Mouse (Mus musculus) hindlimb bud, embryonic 11.5 days (tissue): Measurements from ENCODE around the gene Exoc4.

Experiments
- DNase-seq: peaks from one replicate; pipeline ENCODE4 v3.0.0-alpha.2; 2012; ENCODE audit warnings: low read depth, low spot score; ENCODE audit errors: extremely low spot score

Exoc4 gene

DNA sequence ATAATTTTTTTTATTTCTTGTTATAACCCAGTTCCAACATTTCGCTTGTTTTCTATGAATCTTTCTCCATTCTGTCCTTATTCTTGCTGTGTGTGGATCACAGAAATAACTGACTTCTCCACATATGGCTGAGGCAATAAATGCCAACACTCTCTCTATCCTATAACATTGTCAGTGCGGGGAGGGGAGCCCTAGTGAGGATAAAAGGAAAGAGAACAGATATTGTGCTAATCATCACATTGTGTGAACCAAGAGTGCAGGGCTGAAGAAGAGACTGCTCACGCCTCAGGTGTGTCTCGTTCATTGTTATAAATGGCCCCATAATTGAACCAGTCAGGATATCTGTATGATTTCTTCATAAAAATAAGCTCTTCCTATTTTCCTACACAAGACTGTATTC, 665.1 kb downstream of the Exoc4 start:
- no peak for DNase-seq

DNA sequence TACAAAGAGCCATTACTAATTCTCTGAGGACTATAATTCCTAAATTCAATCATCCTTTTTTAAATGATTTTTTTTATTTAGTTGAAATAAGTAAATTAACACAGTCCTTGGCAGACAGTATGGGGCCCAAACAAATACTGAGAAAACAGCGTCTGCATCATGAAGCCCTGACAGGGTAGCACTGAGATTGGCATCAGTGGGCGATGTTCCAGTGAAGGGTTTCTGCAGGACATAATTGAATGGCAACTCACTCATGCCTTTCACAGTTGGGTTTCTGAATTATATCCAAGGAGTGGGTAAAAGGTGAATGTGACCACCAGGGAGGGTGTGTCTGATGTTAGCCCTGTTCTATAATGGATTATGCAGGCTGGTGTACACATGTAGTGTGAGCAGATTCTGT, 674.7 kb downstream of the Exoc4 start:
- no peak for DNase-seq

DNA sequence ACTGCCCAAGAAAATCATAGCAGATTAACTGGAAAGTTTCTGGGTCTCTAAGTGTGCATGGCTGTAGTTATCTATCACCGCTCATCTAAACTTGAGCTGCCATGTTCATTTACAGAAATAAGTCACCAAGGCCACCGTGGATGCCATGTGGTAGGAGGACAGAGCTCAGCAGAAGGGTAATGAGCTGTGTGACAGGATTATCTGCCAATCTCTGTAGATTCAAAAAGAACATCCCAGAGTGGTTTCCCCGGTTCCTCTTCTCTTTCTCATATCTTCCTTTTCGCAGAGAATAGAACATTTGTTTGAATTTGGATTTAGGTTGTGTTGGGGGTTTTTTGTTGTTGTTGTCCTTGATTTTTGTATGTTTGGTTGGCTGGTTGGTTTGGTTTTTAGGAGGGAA, 676.0 kb downstream of the Exoc4 start:
- DNase-seq: no peak

DNA sequence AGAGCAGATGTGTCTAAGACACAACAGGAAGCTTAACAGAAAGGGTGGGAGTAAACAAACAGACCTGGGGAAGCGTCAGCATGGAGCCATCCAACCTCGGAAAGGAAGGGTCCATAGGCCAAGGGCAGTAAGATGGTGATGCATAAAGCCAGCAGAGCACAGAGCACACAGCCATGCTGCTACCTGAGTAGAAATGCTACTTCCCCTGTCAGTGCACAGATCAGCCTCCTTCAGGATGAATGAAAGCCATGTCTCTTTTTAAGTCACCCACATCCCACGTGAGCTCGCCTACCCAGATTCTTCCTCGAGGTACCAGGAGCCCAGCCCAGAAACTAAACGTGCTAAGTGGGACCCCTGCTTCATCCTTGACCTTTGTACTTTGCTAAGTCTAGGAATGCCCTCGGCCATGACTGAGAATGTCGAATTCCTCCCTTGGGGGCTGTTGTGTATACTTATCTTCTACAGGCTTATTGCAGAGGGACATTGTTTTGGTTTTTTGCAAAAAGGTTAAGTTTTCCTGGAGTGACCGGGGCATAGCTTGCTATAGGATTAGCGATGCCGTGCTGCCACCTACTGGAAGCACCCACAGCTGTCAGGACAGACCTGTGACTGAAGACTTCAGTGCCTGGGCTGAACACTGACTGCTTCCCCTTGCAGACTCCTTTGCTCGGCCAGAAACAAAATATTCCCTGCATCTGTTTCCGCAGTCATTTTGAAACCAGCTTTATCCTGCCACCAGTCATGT, 680.6 kb downstream of the Exoc4 start:
- peak; percentile 53 for DNase-seq

DNA sequence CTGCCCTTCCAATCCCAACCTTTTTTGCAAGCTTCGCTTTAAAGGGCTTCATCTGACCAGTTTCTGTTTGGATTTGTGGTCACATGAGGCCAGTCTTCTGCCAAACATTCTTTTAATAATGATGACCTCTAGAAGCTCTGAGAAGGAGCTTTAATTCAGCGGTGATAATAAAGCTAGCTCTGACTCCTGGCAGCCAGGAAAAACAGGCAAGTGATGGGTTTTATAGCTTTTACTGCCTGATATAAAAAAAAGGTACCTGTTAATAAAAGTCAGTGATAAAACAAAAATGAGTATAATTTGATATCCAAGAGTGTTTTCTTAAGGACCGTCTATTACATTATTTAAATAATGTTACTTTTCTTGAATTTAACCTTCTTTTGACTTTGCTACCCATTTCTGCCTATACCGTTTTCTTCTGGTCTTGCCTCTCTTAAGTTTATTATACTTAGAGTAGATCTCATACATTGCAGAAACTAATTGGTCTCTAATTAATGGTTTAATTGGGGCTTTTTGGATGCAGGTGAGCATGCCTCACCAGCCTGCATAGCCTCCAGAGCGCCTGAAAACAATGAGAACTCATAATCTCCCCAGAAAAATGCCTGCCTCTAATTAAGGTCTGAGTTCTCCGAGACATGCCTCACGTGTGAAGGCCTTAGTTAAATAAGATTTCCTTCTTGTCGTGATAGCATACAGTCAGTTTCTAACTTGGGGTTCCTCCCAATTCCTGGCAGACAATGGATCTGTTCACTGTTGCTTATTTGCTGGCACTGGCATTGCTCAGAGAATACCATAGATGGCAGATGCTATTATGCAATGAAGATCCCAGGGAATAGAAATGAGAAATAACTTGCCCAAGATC, 681.4 kb downstream of the Exoc4 start:
- DNase-seq: no peak

DNA sequence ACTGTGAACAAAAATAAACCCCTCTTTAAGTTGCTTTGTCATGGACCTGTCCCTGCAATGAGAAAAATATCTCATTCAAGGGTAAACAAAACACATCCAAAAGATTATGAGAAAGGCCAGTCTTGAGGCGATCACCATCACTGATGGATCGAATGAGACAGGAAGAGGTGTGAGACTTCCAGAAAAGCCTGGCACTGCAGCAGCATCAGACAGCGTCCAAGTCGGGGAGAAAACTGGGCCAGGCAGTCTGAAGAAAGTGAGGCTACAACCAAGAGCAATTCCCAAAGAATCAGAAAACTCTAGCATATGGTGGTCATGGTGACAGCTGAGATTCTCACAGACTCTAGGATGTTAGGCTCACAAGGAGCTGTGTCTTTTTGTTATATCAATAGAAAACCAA, 689.0 kb downstream of the Exoc4 start:
- no peak for DNase-seq

DNA sequence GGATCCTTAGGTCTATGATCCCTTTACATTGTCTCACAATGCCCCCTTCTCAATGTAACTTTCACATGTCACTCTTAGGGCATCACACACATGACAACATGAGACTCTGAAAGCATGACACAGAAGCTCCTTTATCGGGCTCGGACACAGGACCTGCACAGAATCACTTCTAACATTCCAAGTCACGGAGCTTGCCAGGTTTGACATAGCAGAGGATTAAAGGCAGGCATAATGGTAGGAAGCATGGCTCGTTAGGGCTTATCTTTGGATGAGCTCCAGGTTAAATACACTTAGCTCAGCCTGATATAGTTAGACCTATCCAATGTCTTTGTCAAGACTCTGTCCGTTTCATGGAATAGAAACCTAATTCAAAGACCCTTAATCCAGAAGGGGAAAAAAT, 690.3 kb downstream of the Exoc4 start:
- no peak for DNase-seq

DNA sequence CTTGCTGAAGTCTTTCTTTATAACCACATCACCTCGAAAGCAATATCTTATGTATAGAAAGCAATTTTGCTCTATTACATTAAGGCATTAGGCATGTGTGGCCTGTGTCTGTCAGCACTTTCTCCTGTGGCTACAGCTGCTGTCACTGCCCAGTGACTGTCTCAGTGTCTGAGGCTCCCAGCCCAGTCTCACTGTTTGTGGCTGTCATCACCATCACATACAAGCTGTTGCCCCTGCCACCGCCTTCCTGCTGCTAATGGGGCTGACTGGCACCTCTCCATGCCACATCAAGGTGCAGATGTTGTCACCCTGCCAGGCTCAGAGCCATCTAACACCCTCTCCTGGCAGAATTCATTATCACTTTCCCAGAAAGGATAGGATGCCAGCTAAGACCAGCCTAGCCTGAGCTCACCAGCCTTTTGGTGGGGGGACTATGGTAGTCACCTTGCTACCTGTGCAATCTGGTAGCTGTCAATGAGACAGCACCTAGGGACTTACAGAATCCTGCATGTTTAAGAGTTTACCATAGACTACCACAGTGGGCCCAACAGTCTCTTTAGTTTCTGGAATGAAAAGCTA, 698.1 kb downstream of the Exoc4 start:
- DNase-seq: no peak

DNA sequence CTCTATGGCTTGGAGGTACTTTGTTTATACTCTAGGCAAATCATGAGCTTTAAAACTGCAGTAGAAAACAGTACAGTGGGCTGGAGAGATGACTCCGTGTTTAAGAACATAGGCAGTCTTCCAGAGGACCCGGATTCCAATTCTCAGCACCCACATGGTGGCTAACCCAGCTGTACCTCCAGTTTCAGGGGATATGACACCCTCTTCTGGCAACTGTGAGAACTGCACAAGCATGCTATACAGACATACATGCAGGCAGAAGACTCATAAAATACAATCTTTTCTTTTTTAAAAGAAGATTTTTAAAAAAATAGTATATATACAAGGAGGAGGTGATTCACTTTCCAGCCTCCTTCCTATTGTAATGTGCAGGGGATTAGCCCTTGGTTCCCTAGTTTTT, 701.2 kb downstream of the Exoc4 start:
- DNase-seq: no peak

DNA sequence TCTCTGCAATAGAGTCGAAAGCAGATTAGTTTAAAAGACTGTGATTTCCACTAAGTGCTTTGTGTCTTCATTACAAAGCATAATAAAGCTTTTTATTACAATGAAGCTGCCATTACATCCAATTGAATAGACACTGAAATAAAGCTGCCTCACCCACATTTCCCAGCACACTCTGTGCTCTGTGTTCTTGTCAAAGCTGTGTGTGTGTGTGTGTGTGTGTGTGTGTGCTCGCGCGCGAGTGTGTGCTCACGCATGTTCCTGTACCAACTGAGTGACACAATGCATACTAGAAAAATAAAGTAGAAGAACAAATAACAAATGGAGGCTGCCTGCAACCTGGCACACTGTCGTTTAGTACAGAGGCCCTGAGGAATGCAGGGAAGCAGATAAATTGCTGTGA, 706.6 kb downstream of the Exoc4 start:
- no peak for DNase-seq

DNA sequence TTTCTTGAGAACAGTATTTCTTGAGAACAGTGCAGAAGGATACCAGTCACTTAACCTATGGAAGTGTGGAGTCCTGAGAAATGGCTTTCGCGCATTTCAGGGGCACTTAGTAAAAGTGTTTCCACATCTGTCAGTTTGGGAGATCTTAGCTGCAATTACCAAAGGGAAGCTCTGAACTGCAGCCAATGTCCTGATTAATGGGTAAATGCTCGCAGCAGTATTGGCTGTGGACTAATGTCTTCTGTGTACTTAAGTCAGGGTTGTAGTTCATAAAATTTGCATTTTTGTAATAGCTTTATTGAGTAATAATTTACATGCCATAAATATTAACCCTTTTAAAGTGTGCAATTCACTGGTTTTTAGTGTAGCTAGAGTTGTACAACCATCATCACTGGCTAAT, 709.4 kb downstream of the Exoc4 start:
- no peak for DNase-seq

DNA sequence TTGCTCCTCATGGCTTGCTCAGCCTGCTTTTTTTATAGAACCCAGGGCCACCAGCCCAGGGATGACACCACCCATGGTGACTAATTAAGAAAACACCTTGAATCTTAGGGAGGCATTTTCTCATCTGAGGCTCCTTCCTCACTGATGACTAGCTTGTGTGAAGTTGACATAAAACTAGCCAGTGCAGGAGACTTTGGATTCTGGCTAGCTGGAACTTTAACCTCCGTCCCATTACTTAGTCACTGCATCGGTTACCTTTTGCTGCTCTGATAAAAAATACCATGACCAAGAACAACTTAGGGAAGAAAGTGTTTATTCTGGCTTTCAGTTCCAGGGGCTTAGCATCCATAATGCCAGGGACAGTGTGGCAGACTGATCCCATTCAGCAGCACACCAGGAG, 711.9 kb downstream of the Exoc4 start:
- DNase-seq: no peak

DNA sequence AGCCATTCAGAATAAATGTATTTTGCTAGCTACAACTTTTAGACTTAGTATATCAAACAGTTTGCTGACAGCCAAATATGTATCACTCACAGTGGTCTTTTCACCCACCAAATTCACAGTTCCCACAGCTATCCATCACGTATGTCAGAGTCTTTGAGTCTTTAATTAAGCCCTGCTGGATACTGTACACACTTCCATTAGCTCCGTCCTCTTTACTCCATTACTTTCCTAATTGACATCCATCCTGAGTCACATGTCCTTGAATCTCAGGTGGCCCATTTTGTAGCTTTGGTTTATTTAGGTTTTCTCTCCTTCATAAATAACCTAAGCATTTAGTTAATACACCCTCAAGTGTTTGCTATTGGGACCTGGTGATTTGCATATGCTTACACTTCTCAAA, 714.2 kb downstream of the Exoc4 start:
- no peak for DNase-seq

DNA sequence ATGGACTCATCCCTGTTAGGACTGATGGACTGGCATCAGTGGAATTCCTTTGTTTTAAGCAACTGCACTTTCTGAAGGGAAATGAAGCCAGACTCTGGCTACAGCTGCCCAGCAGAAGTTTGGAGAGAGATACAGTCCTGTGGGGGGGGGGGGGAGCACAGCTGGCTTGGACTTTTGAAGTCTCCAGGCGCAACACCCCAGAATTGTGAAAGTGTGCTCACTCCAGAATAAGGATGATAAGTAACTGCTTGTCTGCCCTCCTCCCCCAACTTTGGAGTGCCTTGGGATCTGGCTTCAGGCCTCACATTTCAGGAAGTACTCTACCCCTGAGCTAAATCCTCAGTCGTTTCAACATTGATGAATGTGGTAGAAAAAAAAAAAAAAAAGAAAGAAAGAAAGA, 716.7 kb downstream of the Exoc4 start:
- no peak for DNase-seq

DNA sequence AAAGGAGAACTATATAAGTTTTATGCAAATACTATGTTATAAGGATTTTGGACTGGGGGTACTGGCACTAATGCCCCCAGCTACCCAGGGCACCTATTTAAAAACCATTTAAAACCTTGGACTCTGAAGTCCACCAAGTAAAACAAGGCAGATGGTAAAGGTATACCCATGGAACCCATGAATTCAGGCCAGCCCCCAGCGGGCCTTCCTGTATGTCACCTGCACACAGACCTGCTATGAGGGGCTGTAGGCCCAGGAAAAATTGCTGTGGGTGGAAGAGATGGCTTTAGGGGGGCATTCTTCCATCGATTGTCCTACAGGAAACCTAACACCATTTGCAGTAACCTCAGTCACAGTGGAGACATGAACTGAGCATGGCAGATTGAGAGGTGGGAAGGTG, 719.9 kb downstream of the Exoc4 start:
- no peak for DNase-seq

DNA sequence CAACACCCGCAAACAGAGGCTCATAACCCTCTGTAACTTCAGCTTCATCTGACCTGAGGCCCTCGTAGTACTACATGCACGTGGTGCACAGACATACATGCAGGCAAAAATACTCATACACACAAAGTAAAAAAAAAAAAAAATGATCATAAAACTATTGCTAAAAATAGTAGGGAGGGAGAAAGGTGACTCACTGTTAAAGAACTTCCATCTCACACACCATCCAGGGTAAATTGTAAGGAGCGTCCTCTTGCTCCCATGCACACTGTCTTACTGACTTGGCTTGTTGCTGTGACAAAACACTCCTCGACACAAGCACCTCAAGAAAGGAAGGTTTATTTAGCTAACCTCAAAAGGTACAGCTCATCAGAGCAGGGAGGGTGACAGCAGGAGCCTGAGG, 723.9 kb downstream of the Exoc4 start:
- DNase-seq: no peak

DNA sequence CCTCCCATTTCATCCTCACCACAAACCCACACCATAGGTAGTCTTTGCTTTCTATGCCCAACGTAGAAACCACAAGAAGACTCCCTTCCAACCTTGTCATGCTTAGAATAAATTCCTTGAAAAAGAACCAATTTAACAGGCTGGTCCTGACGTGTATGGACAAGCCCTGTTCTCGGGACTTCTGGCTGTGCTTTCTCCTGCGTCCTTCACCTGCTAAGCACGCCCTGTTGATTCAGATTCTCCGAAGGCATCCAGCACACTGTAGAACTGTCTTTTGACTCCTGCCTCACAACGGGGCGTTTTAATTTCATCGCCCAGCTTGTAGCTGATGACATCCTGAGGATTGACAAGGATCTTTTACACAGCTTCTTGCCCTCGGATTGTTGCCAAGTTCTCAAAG, 727.7 kb downstream of the Exoc4 start:
- DNase-seq: no peak

DNA sequence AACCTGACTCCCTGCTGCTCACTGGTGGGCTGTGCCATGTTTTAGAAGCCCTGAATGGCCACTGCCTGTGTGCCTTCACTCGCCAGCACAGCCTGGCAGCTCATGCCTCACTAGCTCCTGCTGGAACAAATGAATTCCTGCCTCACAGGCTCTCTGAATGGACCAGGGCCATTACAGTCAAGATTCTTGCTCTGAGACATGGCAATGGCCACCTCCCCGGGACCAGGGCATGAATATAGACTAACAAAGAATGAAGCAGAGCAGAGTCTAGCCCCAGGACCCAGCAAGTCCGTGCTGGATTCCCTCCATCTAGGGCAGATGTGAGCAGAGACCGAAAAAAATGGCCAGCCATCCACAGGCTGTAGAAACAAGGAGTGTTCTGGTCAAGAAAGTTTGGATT, 728.6 kb downstream of the Exoc4 start:
- DNase-seq: no peak

DNA sequence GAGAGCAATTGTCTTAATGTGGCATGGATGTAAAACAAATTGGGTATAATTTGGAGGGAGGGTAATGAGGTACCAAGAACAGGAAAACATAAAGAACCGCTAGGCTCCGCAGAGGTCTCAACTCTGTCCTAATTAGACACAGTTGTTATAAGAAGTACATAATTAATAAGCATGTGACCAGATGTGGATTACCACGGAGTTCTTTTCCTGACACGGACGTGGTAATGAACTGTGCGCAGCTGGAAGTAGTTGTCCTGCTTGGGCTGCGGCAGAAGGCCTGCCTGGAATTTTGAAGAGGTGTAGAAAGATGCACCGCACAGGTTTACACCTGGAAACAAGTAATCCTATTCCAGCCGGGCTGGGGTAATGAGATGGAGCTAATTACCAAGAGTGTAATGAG, 729.0 kb downstream of the Exoc4 start:
- DNase-seq: peak; percentile 44

DNA sequence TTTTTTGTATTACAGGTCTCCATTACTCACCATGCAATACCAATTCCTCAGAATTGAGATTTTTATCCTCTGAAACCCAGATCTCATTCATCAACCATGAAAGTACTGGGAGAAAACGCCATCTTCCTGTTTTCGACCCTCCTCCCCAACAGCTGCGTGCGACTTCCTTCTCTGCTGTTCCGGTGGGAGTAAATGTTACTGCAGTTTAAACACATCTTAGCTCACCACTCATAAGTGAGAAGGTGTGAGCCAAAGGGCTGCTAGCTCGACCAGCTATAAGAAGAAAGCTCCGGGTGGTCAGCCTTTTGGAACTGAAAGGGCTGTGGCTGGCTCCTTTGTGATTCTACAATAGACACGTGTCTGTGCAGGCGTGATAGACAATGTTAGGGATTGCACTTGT, 733.8 kb downstream of the Exoc4 start:
- DNase-seq: no peak

DNA sequence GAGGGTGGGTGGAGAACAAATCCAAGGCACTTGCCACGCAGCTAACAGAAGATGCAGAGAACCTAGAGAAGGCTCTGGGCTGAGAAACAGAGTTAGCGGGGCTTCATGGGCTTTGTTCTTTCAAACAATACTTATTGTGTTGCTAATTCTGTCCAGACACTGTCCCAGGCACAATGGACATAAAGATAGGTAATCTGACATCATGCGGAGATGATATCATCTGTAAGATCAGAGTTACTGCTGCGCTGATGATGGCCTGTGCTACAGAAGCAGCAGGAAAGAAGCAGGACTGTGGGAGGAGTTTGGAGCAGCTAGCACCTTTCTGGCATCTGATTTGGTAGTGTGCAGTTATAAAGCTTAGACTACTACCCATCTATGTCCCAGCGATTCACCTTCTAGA, 738.2 kb downstream of the Exoc4 start:
- no peak for DNase-seq
